Mouse (Mus musculus) spleen, postnatal 10 days (tissue): ENCODE measurements at regions not wholly inside any gene's neighbourhood (a gene's known extent, or its start where the extent isn't known, plus 50 kb on each side); places are given as distances from the start of the nearest gene placed in this dataset.

Experiments used
- DNase-seq, 2 experiments: peaks; one replicate each; pipeline ENCODE4 v3.0.0; 2021 to 2022; ENCODE audit warnings: low spot score in 2 of 2

GRCm38 (mm10) chr13:45213116-45213834 lies 134.8 kb downstream of the Gm9817 start:
- no peak for DNase-seq

DNA sequence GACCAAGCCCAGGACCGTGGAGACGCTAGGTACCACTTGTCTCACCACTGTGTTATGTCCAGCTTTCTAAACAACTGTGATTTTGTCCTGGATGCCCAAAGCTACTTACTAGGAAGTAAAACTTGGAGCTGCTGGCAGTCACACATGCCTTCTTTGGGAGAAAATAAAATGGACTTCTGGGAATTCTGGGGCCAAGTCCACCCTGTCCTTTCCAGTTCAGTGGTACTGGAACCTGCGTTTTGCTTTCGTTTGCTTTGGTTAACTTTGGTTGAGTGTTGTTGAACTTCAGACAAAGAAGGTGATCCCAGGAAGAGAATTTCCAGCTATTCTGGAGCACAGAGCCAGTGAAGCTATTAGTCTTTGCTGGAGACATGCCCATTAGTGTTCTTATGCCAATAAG lies 139.8 kb downstream of the Gm9817 start:
- DNase-seq, result no peak

- no peak for DNase-seq
Measured at GRCm38 (mm10) chr13:45219671-45220070, 141.2 kb downstream of the Gm9817 start.

DNA sequence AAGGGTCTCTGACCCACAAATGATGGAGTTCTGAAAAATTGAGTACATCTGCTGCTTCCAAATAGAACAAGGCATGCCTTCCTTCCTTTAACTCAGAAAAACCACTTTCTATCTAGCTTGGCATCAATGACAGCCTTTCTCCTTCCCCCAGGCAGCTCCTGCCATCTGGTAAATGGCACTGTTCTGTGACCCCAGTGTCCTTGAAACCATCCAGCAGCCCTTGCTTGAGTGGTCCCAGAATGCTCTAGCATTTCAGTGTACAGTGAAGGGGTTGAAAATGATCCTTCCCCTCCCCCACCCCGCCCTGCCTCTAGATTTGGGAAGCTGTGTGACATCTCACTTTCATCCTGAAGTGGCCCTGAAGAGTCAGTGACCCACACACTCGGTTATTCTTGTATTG lies 152.3 kb downstream of the Gm9817 start:
- DNase-seq, result no peak

- DNase-seq, result no peak
Measured at GRCm38 (mm10) chr13:45235236-45235635, 154.3 kb upstream of the Mylip start.

GRCm38 (mm10) chr13:45238258-45238657 lies 151.3 kb upstream of the Mylip start:
- DNase-seq, result no peak

DNA sequence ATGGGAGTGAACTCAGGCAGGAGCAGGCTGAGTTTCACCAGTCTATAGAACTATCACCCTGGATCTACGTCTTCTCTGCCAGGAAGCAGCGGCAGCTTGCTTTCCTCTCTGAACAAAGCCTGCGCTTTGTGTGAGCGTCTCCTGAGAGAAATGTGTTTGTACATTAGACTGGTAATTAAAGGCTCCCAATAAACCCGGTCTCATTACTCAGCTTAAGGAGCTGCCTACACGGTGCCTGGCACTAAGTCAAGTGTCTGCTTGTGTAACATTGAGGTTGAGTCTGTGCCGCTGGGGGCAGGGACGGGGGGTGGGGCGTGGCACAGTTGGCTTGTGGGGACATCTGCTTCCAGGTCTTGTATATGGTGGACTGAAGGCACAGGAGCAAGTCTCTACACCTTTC lies 150.4 kb upstream of the Mylip start:
- no peak for DNase-seq

GRCm38 (mm10) chr13:45240009-45240653 lies 149.4 kb upstream of the Mylip start:
- no peak for DNase-seq

DNA sequence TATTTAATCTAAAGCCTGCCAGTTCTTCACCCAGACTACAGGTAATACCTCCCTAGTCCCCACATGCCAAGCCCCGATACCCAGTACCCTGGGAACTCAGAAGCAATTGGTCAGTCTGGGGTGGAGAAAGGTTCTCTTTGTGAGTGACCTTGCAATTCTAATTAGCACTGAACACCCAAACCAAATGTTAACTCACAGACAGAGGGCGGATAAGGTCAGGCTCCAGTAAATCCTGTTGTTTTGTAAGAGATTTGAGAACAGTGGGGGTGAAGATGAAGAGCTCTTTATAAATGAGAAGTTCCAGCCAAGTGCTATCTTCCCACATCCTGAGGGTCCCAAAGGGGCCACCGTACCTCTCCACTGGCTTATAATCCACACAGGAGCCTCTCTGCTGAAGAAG lies 147.3 kb upstream of the Mylip start:
- DNase-seq, result no peak

DNA sequence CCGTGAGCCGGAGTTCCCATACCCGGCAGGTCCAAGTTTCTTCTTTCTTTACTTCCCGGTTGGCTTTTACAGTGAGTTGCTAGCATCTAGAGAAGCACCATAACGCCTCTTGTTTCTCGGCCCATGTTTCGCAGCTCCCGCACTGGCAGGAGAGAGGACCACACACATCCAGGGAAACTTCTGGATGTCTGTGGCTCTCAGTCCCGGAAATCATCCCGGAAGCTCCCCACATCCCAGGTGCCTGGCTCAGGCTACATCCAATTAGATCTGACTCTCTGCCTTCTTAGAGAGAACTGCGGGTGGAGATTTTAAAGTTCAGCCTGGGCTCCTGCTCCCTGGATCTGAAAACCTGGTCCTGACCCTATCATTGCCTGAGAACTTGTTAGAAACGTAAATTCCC lies 146.8 kb upstream of the Mylip start:
- DNase-seq, result no peak

- DNase-seq, result no peak
Measured at GRCm38 (mm10) chr13:45245651-45246050, 143.9 kb upstream of the Mylip start.

GRCm38 (mm10) chr13:45246341-45246740 lies 143.2 kb upstream of the Mylip start:
- no peak for DNase-seq

DNA sequence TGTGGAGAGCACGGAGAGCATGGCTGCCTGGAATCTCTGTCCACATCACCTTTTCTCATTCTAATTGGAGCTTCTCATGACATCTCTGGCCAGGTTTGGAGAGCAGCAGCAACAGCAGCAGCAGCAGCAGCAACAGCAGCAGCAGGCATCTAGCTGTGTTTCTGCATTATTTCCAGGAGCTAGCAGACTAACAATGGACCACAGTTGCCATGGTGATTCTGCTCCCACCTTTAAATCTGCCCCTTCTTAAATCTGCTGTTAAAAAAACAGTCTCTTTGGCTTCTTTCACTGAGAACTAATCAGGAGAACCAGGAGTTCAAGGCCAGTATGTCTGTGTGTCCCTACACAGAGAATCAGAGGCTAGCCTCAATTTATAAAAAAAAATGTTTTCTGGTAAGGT lies 139.5 kb upstream of the Mylip start:
- DNase-seq, result no peak

GRCm38 (mm10) chr13:45251068-45251467 lies 138.5 kb upstream of the Mylip start:
- no peak for DNase-seq

GRCm38 (mm10) chr13:45252126-45252525 lies 137.4 kb upstream of the Mylip start:
- no peak for DNase-seq

GRCm38 (mm10) chr13:45253221-45253620 lies 136.3 kb upstream of the Mylip start:
- no peak for DNase-seq

DNA sequence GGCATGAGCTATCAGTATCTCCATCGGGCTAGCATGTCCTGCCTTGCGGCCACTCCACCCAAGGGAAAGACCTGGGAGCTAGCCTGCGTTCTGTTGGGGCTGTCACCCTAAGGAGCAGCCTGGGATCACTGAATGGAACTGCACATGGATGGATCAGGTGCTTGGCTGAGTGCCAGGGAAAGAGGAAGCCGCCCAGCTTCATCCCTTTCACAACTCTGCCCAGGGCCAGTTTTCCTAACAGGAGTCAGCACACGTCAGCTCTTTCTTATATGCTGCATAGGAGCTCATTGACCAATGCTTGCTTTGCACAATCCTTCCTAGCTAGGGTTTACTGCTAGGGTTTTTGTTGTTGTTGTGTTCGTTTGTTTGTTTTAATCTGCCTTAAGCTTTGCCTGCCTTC lies 134.3 kb upstream of the Mylip start:
- no peak for DNase-seq

- no peak for DNase-seq
Measured at GRCm38 (mm10) chr13:45262011-45262410, 127.5 kb upstream of the Mylip start.

DNA sequence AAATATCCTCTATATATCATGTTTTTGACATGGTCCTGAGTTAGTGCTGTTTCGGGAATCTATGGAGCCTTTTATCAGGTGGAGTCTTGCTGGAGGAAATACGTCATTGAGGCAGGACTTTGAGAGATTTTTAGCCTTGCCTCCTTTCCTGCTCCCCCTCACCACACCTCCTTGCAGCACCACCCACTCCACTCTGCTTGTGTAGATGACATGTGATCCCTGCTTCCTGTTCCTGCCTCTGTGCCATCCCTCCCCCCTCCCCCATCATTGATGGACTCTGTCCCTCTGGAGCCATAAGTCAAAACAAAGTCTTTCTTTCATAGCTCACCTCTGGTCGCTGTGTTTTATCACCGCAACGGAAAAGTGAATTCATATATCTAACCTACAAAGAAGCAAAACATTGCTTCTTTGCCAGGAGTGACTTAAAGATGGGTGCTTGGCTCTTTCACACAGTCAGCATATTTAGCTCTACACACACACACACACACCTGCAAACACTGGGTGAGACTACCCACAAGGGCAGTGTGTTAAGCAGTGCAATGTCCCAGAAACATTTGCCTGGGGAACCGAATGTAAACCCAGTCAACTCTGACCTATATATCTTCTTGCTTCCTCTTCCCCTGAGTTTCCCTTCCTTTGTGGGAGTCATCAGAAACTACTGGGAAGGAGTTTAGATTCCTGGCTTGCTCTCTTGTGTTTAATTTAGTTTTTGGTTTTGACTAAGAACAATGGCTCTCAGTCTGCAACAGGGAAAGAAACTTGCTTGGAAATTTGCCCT lies 123.1 kb upstream of the Mylip start:
- DNase-seq, result no peak

GRCm38 (mm10) chr13:45267446-45267845 lies 122.1 kb upstream of the Mylip start:
- DNase-seq, result no peak

DNA sequence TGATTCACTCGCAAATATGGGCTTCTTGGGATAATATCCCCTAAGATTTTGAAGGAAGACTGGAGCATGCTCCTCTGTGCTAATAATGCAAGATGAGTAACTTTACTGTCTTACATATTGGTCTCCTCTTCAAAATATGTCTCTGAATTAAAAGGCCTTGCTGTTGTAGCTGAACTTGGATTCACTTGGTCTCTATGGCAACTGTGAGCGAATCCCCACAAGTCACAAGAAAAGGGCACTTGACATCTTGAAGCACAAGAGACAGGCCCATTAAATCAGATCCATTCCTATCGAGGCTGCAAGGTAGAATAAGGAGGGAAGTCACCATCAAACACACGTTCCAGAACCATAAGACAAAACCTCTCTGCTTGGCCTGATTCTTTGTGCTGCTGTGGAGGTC lies 121.6 kb upstream of the Mylip start:
- no peak for DNase-seq

GRCm38 (mm10) chr13:45274261-45274884 lies 115.2 kb upstream of the Mylip start:
- no peak for DNase-seq
